Mouse (Mus musculus) ovary, postnatal 10 days (tissue): ENCODE measurements around the gene Hist1h2bf.
"Not testable (repeated sequence)": the region's sequence is repeated elsewhere in the genome, so short reads cannot be mapped to it uniquely, and the experiment has no call there.

ENCODE experiments used
- DNase-seq: peaks from one replicate; pipeline ENCODE4 v3.0.0; 2022; ENCODE audit warnings: low spot score

The Hist1h2bf gene

GRCm38 (mm10) chr13:23571022-23571503, 2.9 kb downstream of the Hist1h2bf start, which contains the start of the genes Hist1h2ae and Hist1h2bg:
Gene Hist1h2ae, minus strand, starts transcription at chr13:23571220.
Gene Hist1h2bg, plus strand, starts transcription at chr13:23571396.
- DNase-seq: no peak

DNA sequence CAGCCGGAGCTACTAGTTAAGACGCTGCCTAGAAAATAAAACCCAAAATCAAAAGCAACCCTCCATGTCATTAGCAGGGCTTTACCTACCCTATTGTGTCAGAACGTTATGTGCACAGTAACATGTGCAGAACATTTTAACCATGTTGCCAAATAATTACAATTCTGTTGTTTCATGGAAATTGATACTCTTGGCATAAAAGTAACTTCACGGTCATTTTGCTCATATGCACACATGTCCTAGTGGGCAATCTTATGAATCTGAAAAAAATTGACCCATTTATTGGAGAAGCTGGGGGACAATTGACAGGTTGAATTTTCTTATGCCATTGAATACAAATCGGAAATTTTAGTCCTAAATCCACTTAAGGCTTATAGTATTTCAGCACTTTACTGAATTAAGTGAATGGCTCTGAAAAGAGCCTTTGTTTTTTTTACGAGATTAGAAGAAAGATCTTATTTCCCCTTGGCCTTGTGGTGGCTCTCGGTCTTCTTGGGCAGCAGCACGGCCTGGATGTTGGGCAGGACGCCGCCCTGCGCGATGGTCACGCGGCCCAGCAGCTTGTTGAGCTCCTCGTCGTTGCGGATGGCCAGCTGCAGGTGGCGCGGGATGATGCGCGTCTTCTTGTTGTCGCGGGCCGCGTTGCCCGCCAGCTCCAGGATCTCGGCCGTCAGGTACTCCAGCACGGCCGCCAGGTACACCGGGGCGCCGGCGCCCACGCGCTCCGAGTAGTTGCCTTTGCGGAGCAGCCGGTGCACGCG, 3.6 kb downstream of the Hist1h2bf start:
- DNase-seq: not testable (repeated sequence)

DNA sequence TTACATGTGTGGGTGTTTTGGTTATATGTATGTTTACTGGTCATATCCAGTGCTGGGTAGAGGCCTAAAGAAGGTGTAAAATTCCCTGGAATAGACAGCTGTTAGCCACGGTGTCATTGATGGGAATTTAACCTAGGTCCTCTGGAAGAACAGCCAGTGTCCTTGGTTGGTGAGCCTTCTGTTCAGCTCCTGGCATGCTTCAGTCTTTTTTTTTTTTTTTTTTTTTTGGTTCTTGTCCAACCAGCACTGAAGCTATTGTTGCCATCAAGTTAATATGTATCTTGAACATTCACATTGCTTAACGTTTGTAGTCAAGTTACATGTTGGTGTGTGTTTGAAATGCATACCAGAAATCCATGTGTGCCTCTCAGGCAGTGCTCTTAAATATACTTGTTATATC, 9.5 kb downstream of the Hist1h2bf start:
- DNase-seq: no peak

DNA sequence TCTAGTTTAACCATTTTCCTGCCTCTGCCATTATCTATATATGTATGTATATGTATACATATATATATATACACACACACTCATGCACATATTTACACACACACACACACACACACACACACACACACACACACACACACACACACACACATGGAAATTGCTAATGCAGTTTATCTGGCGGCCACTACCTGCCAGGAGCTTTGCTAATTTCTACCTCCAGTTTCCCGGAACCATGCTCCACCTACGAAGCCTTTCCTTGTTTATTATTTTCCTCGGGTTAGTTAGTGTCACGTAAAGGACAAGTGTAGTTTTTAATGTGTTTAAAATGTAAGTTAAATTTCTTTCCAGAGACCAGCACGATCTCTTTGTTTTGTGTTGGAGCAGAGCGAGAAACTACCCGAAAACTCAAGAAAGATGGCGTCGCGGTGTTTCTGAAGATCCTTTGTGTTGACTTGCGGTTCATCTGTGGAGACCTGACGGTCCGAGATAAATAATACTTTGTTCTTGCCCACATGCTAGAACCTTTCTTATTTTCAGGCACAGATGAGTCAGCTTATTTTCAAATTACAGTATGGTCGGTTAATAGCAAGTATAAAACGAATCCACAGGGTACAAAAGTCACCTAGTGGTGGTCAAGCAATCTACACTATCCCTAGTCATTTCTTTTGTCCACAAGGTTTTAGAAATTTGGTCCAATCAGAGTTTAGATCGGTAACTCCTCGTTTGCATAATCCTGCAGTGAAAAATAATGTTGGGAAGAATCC, 11.1 kb downstream of the Hist1h2bf start:
- no peak for DNase-seq

GRCm38 (mm10) chr13:23561883-23562659, 11.9 kb downstream of the Hist1h2bf start, which contains the start of gene Hist1h3e:
Gene Hist1h3e, minus strand, starts transcription at chr13:23562369.
- DNase-seq: peak; percentile 92

DNA sequence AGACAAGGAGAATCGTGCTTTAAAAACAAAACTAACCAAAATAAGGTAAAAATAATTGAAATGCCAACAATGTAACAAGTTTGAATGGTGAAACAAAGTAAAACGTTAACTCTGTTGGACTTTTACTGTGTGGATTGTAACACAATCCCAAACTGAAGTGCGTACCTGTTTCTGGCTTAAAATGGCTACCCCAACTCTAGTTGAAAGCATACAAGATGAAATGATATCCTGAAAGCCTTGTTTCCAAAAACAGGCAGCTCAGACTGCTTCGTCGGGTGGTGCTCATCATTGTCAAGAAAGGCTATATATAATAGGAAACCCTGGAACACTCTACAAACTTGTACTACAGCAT, 12.5 kb downstream of the Hist1h2bf start:
- DNase-seq: not testable (repeated sequence)

GRCm38 (mm10) chr13:23560699-23561098, 13.3 kb downstream of the Hist1h2bf start:
- not testable (repeated sequence) for DNase-seq

DNA sequence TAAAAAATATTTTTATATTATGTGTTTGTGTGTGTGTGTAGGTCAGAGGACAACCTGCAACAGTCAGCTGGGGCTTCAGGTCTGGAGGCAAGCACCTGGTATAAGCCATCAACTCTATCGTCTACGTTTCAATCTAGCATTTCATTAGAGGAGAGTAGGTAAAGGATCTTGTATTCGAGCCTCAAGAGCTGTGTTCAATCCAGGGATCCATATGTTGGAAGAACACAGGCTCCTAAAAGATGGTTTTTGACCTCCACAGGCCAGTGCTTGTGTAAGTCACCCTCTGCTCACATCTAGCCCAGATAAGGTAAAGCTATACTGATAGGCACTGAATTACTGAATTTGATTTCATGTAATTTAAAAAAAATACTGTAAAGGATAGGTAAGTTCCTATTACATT, 17.1 kb downstream of the Hist1h2bf start:
- no peak for DNase-seq

DNA sequence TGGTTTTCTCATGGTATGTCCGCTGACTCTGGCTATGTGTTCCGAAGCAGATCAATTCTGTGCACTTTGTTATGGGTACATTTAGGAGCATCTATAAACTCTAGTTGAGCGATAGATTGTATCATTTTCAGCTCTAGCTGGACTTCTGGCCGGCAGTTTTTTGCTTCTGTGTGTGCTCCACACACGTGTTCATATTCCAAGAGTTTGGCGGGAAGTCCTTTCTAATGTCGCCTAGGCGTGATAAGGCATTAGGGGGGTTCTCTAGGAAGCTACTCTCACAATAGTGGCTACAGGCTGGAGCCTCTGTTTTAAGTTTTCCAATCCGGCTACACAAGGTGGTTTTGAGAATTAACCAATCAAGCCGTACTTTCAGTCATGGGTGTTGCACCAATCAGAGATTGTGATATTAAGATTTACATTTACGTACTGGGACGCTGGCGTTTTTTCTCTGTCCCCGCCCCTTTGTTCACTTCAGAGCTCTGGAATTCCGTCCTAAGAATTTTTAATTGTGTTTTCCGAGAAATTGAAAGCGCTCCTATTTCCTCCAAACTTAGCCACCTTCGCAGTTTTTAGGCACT, 18.1 kb downstream of the Hist1h2bf start:
- no peak for DNase-seq

DNA sequence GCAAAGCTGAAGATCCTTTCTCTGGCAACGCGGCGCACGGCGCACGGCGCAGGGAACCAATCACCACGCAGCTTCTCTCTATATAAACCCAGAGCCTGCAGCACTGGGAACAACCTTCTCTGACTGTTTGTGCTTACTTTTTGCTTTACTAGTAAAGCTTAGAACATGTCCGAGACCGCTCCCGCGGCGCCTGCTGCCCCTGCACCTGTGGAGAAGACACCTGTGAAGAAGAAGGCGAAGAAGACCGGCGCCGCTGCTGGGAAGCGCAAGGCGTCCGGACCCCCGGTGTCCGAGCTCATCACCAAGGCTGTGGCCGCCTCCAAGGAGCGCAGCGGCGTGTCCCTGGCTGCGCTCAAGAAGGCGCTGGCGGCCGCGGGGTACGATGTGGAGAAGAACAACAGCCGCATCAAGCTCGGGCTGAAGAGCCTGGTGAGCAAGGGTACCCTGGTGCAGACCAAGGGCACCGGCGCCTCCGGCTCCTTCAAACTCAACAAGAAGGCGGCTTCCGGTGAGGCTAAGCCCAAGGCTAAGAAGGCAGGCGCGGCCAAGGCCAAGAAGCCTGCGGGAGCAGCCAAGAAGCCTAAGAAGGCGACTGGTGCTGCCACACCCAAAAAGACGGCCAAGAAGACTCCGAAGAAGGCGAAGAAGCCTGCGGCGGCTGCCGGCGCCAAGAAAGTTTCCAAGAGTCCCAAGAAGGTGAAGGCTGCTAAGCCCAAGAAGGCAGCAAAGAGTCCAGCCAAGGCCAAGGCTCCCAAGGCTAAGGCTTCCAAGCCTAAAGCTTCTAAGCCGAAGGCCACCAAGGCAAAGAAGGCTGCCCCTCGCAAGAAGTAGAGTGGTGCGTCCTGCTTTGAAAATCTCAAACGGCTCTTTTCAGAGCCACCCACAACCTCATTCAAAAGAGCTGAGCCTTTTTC, 18.8 kb downstream of the Hist1h2bf start:
- DNase-seq: peak; percentile 73

DNA sequence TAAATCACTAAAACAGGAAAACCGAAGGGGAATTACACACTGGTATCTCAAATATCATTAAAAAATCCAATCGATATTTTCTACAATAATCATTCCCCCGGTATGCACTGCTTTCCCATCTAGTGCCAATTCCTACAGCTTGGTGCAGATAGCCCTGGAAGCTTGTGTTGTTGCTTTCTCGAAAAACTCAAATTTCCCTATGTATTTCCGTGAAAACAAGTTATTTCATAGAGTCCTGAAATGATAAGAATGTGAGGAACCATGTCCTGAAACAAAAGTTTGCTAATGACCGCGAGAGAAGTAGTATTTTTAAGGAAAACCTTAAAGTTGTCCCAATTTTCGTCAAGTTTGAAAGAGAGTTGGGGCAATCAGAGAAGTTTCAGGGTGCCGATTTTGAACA, 19.6 kb downstream of the Hist1h2bf start:
- no peak for DNase-seq

GRCm38 (mm10) chr13:23552962-23553361, 21.0 kb downstream of the Hist1h2bf start, which contains the start of gene Hist1h1d:
Gene Hist1h1d, plus strand, starts transcription at chr13:23553262.
- DNase-seq: no peak

GRCm38 (mm10) chr13:23551931-23552914, 21.8 kb downstream of the Hist1h2bf start:
- DNase-seq: no peak

DNA sequence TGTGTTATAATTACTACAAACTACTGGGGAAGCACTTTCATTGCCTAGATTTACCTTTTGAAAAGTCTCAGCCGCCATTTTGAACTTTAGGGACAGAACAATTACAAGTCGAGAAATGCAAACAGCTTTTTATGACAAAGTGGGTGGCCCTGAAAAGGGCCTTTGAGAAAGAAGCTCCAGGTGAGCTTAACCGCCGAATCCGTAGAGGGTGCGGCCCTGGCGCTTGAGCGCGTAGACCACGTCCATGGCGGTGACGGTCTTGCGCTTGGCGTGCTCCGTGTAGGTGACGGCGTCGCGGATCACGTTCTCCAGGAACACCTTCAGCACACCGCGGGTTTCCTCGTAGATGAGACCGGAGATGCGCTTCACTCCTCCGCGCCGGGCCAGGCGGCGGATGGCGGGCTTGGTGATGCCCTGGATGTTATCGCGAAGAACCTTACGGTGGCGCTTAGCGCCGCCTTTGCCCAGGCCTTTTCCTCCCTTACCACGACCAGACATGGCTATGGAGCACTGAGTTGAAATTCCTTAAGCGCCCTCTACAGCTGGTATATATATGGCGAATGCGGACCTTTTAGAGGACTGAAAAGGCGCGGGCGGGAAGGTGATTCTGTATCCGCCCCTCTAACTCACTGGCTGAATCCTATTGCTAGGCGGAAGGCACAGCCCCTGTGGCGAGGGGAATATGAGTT, 22.7 kb downstream of the Hist1h2bf start, which contains the start of gene Hist1h4f:
TSS of gene Hist1h4f (minus strand) at position 503 of the 689 bp plus-strand sequence.
- DNase-seq: peak; percentile 74

DNA sequence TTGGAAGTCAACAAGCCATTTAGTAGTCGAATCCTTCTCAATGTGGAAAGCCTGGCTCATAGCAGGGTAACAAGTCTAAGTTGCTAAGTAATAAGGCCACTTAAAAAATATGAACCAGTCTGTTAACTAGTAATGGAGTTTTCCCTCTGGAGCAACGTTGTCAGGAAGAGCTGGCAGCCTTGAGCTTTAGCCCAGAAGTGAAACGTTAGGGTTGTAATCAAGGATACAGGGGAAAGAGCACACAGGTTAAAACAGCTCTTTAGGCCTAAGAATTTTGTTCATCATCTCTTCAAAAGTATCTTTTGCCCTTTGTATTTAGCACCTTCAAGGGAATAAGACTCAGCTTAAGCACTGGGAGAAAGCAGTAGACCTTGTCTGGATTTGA, 23.2 kb downstream of the Hist1h2bf start:
- no peak for DNase-seq

- DNase-seq: no peak
These were observed 27.3 kb downstream of the Hist1h2bf start for GRCm38 (mm10) chr13:23546694-23547093.

GRCm38 (mm10) chr13:23544787-23545120, 29.2 kb downstream of the Hist1h2bf start:
- DNase-seq: not testable (repeated sequence)

DNA sequence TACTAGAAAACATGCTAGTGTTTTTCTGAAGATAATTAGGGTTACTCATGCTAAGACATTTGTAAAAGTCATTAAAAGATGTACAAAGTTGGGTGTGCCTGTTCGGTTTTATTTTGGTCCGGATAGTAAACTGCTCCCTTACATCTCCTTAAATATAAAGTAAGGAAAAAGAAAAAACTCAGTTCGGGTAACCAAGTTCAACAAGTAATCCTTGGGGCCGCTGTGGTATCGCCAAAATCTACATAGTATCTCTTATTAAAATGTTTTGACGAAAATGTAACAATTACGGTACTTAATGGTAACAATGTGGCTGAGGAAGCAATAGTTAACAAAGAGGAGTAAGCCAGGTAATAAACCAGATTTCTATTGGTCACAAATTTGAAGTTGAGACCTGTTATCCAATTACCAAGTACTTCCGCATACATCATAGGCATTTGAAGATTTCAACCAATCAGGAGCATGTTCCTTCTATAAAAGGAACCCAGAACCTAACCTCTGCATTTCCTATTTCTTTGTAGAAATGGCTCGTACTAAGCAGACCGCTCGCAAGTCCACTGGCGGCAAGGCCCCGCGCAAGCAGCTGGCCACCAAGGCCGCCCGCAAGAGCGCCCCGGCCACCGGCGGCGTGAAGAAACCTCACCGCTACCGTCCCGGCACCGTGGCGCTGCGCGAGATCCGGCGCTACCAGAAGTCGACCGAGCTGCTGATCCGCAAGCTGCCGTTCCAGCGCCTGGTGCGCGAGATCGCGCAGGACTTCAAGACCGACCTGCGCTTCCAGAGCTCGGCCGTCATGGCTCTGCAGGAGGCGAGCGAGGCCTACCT, 29.8 kb downstream of the Hist1h2bf start, which contains the start of gene Hist1h3f:
TSS of gene Hist1h3f (plus strand) at position 88 of the 822 bp plus-strand sequence.
- DNase-seq: no peak
